Mouse (Mus musculus) megakaryocyte, embryonic 14.5 days (primary cell): ENCODE results near the gene Me3.

Source experiments
- FLI1 ChIP-seq: IDR thresholded peaks from 2 replicates; pipeline ENCODE4 v1.6.1; 2012; ENCODE audit warnings: low read length, inconsistent platforms, mixed read lengths
- GATA1 ChIP-seq: IDR thresholded peaks from 3 replicates; pipeline ENCODE4 v1.6.1; 2012; ENCODE audit warnings: mixed read lengths, low read length, inconsistent platforms, borderline replicate concordance

- TF ChIP-seq GATA1 (no peak), FLI1 (no peak)
Measured at GRCm38 (mm10) chr7:89727615-89728014, 95.4 kb downstream of the Me3 start.
